Mouse (Mus musculus) cerebellum, postnatal 25 days (tissue): ENCODE results near the gene Perm1.

Experiments used
- DNase-seq, 2 experiments: peaks; one replicate each; pipeline ENCODE4 v3.0.0; 2021; ENCODE audit warnings: mixed read lengths in 2 of 2

Perm1 gene

DNA sequence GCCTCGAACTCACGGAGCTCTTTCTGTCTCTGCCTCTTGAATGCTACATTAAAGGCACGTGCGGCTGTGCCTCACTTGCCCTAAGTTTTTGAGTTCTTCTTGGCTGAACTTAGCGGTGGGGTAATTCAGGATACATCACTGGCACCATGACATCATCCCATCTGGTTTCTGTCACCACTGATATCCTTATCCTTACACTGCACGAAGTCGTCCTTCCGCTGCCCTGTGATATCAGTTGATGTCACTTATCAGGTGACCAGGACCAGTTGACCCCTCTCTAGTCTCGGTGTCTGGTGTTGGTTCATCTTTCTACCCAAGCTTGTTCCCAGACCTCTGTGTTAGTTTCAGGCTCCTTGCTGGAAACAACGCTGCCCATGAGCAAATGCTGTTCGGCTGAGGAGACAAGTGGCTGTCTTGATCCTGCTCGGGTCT lies 13.2 kb upstream of the Perm1 start:
- no peak for DNase-seq

DNA sequence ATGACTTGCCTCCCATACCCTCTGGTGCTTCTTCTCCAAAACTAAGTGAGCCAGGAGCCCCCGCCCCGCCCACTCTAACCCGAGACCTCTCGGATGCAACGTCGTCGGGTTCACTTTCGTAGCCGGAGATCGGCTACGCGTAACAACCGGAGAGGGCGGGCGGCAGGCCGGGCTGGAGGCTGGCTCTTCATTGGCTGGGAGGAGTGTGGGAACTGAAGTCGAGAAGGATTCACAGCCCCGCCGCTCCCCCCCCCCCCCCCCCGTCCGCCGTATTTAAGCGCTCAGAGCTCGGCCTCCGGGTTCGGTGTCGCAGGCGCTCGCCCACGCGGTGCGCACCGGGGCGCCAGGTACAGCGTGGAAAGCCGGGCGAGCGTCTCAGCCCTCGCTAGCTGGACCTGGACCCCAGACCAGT lies 12.7 kb upstream of the Perm1 start, which contains the start of gene AW011738:
Gene AW011738 (plus strand): TSS at position 304 of the 412 bp plus-strand sequence.
- DNase-seq, result peak; percentile 74 to 86

DNA sequence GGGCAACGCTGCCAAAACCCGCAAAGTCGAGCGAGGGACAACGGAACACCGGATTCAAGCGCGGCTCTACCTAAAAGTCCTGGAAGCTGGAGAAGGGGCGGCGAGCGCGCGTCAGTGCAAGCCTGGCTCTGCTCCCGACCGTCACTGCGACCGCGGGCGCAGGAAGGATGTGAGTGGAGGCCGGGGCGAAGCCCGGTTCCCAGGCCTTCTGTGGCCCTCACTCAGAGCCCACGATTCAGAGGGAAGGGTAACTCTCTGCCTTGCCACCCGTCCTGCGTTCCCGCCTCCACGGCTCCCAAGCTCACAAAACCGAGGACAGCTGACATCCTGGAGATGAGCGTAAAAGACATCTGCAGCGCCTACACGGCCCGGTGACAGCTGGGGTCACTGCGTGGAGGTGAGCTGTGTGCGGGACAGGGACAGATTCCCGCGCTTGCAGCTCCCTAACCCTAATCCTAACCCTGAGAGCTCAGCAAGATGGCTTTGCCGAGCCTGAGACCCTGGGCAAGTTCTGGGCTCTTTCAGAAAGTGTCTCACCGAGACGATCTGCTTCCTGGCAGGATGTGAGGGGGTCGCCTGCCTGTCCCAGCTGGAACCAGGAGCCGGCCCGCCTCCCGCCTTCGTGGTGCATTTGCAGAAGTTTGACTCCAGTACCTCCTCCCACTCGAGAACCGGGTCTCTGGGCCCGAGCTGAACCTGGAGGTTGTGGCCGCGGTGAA lies 12.1 kb upstream of the Perm1 start:
- peak; percentile 33 to 48 for DNase-seq

DNA sequence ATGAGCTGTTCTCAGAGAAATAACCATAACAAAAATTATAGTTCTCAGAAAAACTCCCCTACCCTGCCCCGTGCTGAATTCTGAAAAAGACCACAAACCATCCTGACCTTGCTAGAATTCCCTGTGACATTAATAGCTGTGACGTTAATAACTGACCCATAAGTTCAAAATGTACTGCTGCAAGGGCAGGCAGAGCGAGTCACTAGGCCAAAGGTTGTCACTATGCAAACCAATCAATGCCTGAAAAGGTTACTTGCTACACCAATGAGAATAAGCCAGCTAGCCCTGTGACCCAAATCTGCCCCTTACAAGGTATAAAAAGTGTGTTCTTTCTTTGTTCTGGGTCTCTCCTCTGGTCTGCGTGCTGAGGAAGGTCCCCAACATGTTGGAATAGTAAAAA lies 6.8 kb upstream of the Perm1 start:
- DNase-seq, result no peak

DNA sequence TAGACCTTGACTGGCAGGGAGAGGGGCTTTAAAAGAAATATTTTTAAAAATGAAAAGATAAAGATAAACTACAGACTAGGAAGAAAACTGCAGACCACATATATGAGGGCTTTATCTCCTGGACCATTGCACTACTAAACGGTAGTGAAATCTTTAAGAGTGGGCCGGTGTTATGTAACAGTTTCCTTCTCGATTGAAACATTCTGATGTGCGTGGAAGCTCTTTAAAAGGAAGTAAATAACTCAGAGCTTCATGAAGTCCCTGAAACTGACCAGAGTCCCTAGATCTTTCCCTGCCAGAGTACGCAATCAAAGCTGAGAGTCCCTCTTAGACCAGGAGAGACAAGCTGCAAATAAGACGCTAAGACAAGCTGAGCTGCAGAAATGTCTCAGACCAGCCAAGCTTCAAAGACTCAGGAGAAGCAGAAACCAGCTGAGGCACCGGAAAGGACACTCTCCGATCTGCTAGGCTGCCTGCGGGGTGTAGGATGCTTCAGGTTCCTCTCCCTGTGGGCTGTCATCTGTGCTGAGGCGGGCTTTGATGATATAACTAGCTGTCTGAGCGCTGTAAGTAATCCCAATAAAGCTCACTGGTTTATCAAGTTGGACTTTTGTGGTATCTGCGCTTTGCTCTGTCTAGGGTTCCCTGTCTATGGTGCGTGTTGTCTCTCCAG lies 5.6 kb upstream of the Perm1 start:
- DNase-seq, result no peak

DNA sequence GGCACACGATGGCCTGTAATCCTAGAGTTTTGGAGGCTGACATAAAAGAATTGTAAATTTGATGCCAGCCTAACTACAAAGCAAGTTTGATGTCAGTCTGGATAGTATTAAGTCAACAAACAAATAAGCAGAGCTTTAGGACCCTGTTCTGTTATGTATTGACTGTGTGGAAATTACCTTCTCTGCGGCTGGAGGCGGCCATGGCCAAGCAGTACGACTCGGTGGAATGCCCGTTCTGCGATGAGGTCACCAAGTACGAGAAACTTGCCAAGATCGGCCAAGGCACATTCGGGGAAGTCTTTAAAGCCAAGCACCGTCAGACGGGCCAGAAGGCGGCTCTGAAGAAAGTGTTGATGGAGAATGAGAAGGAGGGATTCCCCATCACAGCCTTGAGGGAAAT lies 2.5 kb upstream of the Perm1 start:
- DNase-seq, result no peak

DNA sequence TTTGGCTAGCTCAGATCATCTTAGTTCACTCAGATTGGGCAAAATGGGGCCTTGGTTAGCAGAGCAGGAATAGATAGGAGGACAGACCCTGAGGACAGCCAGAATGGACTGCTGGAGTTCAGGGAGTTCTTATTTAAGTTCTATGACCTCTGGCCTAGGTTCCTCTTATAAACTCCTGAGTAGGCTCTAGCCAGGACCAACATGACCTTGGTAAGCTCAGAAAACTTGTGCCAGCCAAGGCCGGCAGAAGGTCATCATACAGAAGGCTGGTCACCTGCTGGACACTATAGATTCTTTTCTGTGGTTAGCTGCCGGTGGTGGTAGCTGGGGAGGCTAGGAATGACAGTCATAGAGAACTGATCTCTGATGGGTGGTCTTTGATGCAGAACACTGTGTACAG lies 528 bp downstream of the Perm1 start:
- DNase-seq, result no peak

DNA sequence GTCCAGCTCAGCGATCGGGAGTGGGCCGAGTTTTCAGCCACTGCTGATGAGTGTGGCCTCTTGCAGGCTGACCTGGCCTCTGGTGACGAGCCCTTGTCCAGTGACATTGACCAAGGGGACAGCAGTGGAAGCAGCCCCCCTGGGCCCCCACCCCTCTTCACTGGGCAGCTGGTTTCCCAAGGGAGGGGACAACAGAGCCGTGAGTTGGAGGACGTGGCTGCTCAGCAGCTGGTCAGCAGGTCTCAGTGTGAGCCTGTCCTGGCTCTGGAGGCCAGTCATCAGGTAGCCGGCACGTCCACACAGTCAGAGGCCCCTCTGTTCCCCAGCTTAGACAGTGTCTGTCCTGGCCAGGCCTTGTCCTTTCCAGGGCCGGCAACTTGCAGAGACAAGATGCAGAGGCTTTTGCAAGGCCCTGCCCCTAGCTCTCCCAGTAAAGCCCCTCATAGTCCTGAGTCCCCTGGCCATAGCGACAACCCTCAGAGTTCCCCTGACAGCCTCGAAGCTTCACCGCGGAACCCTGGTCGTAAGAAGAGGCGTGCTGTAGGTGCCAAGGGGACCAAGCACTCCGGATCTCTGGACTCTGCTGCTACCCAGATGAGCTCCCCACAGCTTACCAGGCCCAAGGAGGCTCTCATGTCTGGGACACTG lies 1.5 kb downstream of the Perm1 start:
- peak in 1 of 2 experiments; percentile 56 for DNase-seq

DNA sequence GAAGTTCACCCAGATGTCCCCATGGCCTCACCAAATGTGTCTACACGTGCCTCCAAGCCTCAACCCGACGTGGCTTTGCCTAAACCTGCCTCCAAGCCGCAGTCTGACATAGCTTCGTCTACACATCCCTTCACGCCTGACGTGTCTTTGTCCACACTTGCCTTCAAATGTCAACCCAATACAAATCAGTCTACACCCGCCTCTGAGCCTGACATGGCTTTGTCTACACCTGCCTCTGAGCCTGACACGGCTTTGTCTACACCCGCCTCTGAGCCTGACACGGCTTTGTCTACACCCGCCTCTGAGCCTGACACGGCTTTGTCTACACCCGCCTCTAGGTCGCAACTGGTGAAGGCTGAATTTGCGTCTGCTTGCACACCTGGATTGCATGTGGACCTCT lies 2.2 kb downstream of the Perm1 start:
- DNase-seq, result peak; percentile 41 to 42

DNA sequence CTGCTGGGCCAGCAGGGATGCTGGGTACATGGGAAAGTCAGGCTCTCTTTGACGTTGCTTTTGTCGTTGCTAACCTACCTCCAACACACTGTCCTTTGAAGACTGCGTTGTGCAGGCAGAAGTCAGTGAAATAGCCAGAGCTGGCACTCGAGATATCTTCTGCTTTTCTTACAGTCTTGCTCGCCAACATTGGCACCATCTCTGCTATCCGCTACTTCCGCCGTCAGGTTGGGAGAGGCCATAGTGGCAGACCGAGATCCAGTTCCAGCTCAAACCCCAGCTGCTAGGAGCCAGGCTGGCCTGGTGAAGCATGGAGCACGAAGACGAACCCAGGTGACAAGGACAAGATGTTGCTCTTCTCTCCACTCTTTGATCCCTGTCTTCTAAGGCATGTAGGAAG lies 4.3 kb downstream of the Perm1 start:
- no peak for DNase-seq

DNA sequence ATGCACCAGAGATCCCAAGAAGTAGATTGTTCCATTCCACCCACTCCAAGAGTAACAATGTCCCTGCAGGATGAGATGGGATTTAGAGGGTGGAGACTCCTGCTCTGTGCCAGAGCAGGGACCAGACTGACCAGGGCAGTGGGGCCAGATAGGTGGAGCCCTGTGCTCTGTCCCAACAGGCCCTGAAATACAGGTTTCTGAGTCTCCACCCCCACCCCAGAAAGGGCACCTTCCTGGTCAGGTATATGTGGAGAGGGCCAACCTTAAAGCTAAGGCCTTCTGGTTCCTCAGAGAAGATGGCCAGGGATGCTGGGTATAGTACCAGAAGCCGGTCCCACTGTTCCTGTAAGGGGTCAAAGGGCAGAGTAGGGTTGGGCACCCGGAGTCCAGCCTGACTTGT lies 8.6 kb downstream of the Perm1 start:
- no peak for DNase-seq

DNA sequence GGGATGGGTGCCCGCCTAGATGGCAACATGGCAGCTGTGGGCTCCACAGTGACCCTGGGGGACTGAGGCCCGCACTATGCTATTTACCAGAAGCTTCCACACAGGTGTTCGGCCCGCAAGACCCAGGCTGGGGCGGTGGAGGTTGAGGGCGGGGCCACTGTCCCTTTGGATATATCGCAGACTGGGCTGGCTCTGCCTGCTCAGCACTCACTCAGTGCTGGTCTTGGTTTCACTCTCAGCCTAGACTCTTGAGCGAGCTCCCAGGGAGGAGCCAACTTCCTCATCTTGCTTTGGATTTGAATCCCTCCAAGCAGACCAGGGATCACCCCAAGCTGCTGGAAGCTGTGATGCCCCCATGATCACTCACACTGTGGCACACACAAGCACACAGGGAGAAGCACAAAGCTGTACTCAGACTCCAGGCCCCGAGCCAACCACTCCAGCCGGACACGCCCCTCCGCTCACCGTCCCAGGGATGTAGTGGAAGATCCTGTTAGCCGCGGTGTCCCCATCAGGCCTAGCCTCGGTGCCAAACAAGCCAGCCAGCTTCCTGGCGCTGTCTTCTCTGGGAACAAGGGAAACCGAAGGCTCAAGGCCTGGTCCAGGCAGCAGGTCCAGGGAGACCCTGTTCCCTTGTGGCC lies 12.2 kb downstream of the Perm1 start:
- no peak for DNase-seq

DNA sequence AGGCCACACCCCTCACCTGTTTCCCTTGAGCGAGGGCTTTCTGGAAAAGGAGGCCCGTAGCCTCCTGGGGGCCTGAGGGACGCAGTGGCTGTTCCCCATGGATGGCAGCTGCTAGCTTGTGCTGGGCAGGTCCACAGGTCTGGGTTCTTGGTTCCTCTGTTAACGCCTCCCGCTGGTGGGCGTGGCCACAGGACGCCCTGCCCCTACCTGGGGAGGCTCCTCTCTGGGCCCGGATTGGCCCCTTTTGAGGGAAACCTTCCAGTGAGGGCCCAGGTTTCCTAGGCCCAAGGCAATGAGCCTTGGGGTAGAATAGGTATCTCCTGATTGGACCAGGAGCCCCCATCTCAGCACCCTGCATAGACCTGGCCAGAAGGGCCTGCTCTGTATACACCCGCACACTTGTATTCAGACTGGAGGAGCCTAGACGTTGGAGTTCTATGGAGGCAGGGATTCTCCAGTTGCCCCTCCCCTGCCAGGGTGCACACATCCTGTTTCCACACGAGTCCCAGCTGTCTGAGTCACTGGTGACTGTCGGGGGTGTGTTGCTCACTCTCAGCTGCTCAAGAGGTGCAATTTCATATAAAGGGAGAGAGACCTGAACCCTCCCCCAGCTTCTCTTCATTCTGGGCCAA lies 12.8 kb downstream of the Perm1 start:
- DNase-seq, result no peak

DNA sequence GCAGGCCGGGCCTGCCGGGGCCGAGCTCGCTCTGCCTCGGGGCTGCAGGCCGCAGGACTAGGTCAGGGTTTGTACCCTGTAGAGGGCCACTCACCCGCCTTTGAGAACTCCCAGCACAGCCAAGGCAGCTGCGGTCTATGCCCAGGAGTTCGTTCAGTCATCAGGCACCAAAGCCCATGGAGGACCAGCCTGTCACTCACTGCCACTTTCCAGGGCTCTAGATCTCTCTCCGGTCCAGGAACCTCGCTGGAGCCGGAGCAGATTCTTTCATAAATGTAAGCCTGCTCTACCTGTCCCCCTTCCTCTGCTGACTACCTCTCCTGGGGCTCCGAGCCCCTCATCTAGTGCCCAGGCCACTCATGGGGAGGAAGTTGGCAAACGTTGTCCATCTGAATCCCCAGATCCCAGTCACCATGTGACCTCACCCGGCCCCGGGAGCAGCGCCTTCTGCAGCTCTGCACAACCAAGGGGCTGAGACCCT lies 18.4 kb downstream of the Perm1 start:
- peak; percentile 53 to 63 for DNase-seq

DNA sequence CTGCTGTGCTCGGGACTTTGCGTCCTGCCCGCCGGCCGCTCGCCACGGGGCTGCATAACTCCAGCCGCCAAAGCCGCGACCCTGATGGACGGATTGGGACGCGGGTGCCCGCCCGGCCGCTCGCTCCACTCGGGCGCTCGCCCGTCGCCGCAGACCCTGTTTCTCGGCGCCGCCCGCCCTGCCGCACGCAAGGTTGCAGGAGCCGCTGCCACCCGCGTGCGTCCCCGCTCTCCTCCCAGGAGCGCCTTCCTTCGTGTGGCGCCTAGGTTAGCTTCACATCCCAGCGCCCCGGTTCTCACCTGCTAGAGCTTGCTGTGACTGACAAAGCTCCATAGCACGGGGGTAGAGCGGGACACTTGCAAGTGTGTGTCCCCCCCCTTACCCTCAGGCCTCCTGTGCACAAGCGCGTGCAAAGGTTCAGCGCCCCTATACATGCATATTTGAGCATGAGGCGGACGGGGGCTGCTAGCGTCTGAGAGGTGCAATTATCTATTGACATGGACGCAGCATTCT lies 19.1 kb downstream of the Perm1 start, which contains the start of gene Plekhn1:
Gene Plekhn1 (minus strand): TSS at position 157 of the 513 bp plus-strand sequence.
- peak; percentile 88 to 93 for DNase-seq

DNA sequence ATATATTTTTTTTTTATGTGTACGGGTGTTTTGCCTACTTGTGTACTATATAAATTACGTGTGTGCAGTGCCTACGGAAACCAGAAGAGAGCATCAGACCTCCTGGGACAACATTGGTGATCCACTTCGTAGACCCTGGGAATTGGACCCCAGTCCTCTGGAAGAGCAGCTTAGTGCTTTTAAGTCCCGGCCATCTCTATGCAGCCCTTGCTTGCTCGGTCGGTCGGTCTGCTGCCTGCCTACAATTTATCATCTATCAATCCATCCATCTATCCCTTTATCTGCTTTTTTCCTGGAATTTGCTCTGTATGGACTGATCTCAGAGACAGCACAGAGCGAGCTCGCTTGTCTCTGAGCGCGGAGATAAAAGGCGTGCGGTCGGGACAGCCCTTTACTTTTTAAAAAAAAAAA lies 19.7 kb downstream of the Perm1 start:
- peak in 1 of 2 experiments; percentile 45 for DNase-seq

DNA sequence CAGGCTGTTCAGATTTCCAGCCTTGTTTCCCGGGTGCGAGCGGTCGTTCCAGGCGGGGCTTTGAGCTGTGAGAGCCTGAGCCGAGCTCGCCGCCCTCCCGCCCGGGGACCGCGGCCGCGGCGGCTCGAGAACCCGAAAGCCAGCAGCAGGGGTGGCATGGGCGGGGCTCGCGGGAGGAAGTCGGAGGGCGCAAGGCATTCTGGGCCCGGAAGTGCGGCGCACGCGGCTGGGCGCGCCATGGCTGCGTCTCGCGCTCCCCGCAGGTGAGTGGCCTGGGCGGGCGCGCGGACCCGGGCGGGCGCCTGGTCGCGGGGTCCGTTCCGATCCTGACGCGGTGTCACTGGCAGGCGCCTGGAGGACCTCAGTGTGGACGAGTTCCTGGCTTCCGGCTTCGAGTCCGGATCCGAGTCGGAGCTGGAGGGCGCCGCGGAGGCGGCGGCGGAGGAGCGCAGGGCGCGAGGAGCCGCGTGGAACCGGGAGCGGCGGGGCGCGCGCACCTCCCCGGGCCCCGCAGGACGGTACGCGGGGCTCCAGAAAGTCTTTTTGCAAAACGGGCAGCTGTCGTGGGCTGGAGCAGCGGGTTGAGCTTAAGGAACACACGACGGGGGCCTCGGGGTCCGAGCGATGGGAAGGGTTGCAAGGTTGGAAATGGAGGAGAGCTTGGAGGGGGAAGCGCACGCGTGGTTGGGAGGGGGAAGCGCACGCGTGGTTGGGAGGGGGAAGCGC lies 20.3 kb downstream of the Perm1 start, which contains the start of gene Noc2l:
Gene Noc2l (plus strand): TSS at position 203 of the 726 bp plus-strand sequence.
- peak; percentile 94 to 97 for DNase-seq

DNA sequence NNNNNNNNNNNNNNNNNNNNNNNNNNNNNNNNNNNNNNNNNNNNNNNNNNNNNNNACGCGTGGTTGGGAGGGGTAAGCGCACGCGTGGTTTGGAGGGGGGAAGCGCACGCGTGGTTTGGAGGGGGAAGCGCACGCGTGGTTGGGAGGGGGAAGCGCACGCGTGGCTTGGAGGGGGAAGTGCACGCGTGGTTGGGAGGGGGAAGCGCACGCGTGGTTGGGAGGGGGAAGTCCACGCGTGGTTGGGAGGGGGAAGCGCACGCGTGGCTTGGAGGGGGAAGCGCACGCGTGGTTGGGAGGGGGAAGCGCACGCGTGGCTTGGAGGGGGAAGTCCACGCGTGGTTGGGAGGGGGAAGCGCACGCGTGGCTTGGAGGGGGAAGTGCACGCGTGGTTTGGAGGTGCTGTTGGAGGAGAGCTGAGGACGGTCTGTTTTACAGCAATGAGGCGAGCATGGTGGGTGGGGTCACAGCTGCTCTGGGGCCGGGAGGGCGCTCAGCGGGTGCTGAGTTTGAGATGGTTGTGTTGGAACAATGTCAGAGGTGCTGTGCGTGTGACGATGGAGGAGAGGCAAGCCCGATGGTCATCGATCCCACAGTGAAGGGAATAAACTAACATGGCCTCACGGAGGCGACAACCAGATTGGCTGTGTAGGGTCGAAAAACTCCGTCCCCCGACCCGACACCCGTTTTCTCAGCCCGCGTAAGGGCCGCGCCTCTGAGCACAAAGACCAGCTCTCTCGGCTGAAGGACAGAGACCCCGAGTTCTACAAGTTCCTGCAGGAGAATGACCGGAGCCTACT lies 21.2 kb downstream of the Perm1 start:
- DNase-seq, result peak in 1 of 2 experiments; percentile 42

DNA sequence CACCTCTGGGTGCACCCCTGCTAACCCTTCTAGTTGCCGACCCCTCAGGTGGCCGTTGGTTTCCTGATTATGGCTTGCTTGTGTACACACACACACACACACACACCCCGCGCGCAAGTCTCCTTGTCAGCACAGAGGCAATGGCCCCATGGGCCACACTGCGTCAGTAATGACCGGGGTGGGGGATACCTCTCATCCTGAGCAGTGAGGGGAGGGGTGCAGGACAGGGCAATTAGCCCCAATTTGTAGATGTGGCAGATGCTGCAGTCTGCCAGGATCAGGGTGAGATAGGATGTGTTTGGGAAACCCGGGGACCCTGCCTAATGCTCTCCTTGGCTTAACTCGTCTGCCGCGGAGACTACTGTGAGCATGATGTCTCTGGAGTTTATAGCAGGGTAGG lies 33.9 kb downstream of the Perm1 start:
- no peak for DNase-seq

DNA sequence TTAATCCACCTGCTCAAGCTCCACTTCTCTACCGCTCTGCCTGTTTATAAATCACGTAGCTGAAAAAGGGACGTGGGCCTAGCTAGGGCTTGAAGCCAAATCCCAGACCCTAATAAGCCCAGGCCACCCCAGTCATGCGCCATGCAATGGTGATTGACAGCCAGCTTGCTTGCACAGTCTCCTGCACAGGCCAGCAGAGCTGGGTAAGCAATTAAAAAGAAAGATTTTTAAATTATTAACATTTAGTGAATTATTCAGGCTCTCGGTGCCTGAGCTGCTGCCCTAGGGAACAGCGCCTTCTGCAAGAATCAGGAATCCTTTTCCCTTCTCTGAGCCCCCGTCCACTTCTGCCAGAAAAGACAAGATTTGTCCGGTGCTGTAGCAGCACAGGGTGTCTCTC lies 35.4 kb downstream of the Perm1 start:
- no peak for DNase-seq

DNA sequence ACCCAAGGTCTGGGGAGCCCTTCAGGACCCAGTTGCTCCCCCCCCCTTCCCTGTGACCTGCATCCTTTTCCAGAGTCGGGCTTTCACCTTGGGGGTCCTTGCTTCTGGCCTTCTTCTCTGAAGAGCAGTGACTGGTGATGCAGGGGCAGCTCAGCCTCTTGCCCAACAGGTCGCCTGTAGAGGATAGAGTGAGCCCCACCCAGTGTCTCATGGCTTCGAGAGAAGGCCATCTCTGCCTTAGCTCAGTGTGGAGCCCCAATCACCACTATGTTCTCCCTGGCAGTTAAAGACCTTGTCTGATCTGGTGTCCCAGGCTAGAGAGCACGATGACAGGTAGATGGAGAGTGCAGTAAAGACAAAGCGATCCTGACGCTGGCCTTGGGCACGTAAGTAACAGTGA lies 36.5 kb downstream of the Perm1 start:
- no peak for DNase-seq
